Mouse (Mus musculus): ENCODE results near the gene Gpc5.

GRCm38 (mm10) chr14:115633311-115633710 is 541.3 kb downstream of the Gpc5 start:
- TF ChIP-seq POLR2A (IDR thresholded peaks at IDR 0.05; ENCODE audit: borderline replicate concordance, extremely low read depth, low read depth, low read length) (no peak), CTCF (IDR thresholded peaks at IDR 0.05; ENCODE audit: insufficient read depth, low read length) (no peak)
